ENCODE assay signal across 20 mouse cellular contexts in the genomic region with DNA sequence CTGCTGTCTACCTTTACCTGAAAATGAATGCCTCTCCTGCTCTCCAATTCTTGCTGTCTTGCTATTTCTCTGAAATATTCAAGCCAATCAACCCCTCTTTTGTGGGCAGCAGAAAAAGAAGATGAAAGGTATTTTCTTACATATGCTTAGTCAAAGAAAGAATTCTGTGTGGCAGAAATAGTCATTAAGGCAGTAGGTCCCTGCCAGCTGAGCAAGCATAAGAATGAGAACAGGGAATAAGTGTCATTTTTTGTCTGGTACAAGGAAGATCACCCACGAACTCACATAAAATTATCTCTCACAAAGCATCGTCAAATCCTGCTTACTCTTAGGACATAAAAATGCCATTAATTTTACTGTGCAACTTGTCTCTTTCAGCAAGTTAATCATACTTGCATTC.
DNase-seq lines count a peak whose midpoint lies in the region; TF ChIP-seq lines count a peak whose summit lies in the region.
"Had no signal": no experiment of that assay in that cellular context is flagged by ENCODE, and none has a peak within 500 bp of the region (broad histone marks: within the 10 kb centered on the region; RNA-seq: fewer than 3 reads in every experiment).

No protein-coding gene starts in this region.

- DNase-seq in frontal cortex, adult 2 months (ENCODE audit: extremely low spot score in 1 of 2, low spot score in 1 of 2): peak; percentile 17 to 25
- no peak for DNase-seq in frontal cortex, postnatal 25 days (ENCODE audit: low spot score in 2 of 2)
- DNase-seq in left cerebral cortex, adult 2 months (ENCODE audit: extremely low spot score in 1 of 2, low spot score in 2 of 2): no peak
- DNase-seq in left cerebral cortex, adult 11 months (ENCODE audit: low spot score): no peak
- DNase-seq in brain, adult 2 months (ENCODE audit: low read depth, low spot score): peak; percentile 49
- peak; percentile 40 for DNase-seq in telencephalon, adult 2 months (ENCODE audit: low read depth, low spot score)
- DNase-seq in kidney, postnatal 4 days: no peak
- DNase-seq: adrenal gland, adult 2 months; adrenal gland, postnatal 14 days; B cell, adult 2 months; cerebellum, adult 18-20 months; cerebellum, adult 9-10 months; cerebellum, postnatal 14 days; gastrocnemius, adult 2 months; gastrocnemius, postnatal 14 days; heart, adult 11 months had no signal

- H3K27ac ChIP-seq in left cerebral cortex, adult 2 months: 0 out of 2 replicates have a peak overlapping the region, but pooled peaks have one; percentile 25
- H3K27ac ChIP-seq: forebrain, embryonic 10.5 days; forebrain, embryonic 13.5 days; gastrocnemius, adult 2 months; hindbrain, embryonic 12.5 days; hindbrain, embryonic 15.5 days had no signal

- intact Hi-C loops in left cerebral cortex, adult 2 months (cut with DNase I): loop anchor here (5.0 kb wide), 2 partner anchors 192 to 678 kb away; a partner anchor contains a TSS

- no peak for TF ChIP-seq CTCF in left cerebral cortex, adult 2 months (IDR thresholded peaks at IDR 0.05)

- no peak overlapping the region for H3K4me3 ChIP-seq in left cerebral cortex, adult 2 months
- H3K4me3 ChIP-seq: forebrain, embryonic 10.5 days; forebrain, embryonic 13.5 days; gastrocnemius, adult 2 months; hindbrain, embryonic 12.5 days; hindbrain, embryonic 15.5 days had no signal

Comparison
In these comparisons a context has a peak if more than half of its experiments do, and no peak if none do; other contexts are left out.
1. DNase-seq: peak in frontal cortex, adult 2 months (2 of 2), brain, adult 2 months (single experiment) and telencephalon, adult 2 months (single experiment); none in frontal cortex, postnatal 25 days (0 of 2), left cerebral cortex, adult 2 months (0 of 2), left cerebral cortex, adult 11 months (single experiment) and kidney, postnatal 4 days (0 of 2).